Mouse (Mus musculus): ENCODE data around the gene Gramd1c. TPM values are rescaled to one million over a fixed set of nuclear protein-coding genes. Genes with fewer than 3 reads are reported as not detected.

Gramd1c gene
- total RNA-seq, 2 experiments from 2014 or later: 1.6 to 2.2 TPM

GRCm38 (mm10) chr16:44018372-44018771, 44.8 kb downstream of the Gramd1c start:
- DNase-seq: no peak

- no peak for DNase-seq
Measured at GRCm38 (mm10) chr16:44017707-44018106, 45.4 kb downstream of the Gramd1c start.

GRCm38 (mm10) chr16:44016164-44016563, 47.0 kb downstream of the Gramd1c start:
- DNase-seq: peak; percentile 54

DNA sequence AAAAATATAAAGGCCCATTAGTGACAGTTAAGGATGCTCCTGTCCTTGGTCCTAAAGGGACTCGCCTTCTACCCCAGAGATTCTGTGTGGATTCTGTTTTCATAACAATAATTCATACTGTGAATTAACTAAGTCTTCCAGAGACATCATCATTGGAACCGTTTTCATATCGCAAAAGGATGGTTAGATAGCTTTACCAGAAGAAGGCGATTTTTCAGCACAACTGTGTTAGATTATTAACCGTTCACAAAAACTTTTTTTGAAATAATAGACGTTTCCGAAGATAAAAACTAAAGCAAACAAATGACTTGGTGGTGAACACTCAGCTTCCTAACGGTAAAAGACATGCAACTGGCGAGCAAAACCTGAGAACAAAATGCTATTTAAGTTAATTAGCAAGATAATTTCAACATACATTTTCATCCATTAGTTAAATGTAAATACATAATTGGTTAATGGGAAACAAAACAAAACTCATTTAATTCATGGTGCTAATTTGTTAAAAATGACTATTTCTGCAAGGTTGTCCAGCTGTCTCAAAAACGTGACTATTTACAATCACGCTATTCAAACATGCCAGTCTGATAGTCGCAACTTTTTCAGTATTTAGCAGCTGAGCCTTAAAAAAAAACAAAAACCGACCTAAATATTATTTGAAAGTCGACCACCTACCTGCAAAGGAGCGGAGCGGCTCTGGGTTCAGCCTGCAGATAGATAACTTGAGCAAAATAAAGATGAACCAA, 47.6 kb downstream of the Gramd1c start:
- DNase-seq: no peak

DNA sequence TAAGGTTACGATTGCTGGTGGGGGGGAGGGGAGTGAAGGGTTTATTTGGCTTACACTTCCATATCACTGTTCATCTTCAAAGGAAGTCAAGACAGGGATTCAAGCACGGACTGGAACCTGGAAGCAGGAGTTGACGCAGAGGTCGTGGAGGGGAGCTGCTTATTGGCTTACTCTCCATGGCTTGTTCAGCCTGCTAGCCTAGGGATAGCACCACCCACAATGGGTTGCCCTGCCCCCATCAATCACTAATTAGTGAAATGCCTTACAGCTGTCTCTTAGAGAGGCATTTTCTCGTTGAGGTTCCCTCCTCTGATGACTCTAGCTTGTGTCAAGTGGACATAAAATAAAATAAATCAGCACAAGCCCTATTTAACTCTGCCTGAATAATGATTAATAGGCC, 52.1 kb downstream of the Gramd1c start:
- no peak for DNase-seq

GRCm38 (mm10) chr16:44002086-44002485, 61.1 kb downstream of the Gramd1c start:
- DNase-seq: peak; percentile 13

- no peak for DNase-seq
Measured at GRCm38 (mm10) chr16:43999541-43999940, 63.6 kb downstream of the Gramd1c start.

DNA sequence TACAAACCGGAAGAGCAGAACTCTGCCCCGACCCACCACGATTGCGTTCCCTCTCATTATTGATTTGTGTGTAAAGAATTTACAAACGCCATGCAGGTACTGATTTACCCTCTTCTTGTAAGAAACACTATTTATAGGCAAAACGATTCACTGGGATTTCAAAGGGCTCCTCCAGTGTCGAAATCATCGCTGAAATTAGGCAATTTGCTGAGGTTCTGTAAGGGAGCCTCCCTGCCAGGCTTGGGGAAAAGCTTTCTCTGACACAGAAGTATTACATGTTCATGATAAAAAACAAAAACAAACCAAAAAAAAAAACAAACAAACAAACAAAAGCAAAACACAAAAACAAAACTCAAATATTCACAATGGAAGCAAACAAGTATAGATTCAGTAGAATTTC, 64.0 kb downstream of the Gramd1c start:
- no peak for DNase-seq

- DNase-seq: no peak
Measured at GRCm38 (mm10) chr16:43994623-43995022, 68.5 kb downstream of the Gramd1c start.

DNA sequence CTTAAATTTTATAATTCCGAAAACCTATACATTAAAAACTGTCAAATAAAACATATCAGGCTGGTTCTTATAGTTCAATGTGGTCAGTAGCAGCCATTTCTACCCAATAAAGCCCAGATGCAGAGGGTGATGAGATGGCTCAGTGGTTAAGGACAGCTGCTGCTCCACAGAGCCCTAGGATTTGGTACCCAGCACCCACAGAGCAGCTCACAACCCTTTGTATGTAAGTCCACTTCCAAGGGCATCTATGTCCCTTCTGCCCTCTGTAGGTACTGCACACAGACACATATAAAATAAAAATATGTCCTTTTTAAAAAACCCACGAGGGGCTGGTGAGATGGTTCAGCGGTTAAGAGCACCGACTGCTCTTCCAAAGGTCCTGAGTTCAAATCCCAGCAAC, 76.8 kb downstream of the Gramd1c start:
- no peak for DNase-seq

DNA sequence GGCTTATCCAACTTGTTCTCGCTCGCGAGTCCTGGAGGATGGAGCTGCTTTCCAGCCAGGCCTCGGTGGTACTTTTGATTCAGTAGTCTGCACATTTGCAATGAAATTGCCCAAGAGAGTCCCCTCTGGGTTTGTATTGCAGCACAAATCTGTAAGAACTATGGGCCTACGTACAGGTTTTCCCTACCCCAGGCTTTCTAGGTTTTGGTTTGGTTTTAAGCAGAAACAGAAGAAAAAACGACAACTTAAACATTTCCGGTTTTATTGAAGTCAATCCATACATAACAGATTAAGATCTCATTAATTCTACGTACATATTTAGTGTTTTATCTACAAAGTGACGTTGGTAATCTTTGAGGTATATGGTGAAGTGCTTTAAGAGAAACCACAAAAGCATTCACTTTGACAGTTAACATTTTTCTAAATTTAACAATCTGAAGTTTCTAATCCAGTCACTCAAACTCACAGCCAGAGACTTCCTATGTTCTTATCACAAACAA, 83.0 kb downstream of the Gramd1c start:
- no peak for DNase-seq

DNA sequence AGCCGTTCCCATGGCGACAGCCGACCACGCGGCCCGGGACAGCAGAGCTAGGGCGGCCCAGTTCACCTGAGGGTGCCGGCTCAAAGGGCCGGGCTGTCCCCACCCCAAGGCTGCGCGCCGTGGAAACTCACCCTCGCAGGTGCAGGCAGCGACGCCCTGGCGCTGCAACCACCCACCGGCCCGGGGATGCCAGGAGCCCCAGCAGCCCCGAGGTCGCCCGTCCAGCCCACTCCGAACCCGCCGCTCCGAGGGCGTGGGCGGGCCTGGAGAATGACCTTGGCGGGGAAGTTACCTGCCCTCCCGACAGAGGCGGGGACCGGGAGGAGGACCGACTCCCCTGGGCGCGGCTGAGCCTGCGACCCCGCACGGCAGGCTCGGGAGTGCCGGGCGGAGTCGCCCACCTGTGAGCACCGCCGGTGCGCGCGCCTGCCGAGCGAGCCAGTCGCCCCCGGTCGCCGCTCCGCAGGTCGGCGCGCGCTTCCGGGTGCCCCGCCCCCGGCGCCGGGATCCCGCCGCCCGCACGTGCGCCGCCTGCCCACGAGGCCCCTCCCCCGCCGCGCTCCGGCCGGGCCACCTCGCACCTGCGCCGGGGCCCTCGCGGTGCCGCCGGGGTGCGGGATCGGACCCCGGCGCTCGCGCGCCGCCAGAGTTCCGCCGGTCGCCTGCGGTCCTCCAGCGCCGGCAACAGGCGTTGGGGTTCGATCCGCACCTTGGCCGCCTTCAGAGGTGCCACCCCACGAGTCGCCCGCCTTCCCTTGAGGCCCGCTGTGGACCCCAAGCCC, 83.6 kb downstream of the Gramd1c start, which contains the start of gene Zdhhc23:
Zdhhc23 (minus strand) TSS at position 464 of the 782 bp plus-strand sequence.
- DNase-seq: peak; percentile 27

DNA sequence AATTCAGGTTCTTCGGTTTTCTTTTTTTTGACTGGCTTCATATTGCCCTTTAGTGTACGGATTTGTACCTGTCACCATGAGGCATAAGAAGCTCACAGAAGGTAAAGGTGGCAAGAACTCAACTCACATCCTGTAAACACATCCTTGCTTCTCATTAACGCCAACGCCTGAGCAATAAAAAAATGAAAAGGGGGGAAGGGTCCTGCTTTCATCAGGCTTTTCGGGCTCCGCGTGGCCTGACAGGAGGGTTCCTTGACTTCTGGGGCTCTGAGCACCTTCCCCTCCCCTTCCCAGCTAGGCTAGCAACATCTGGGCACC, 84.2 kb downstream of the Gramd1c start:
- DNase-seq: no peak

- DNase-seq: no peak
Measured at GRCm38 (mm10) chr16:43973606-43974220, 89.4 kb downstream of the Gramd1c start.

GRCm38 (mm10) chr16:43973147-43973546, 90.0 kb downstream of the Gramd1c start:
- DNase-seq: no peak

- no peak for DNase-seq
Measured at GRCm38 (mm10) chr16:43972391-43972790, 90.8 kb downstream of the Gramd1c start.

DNA sequence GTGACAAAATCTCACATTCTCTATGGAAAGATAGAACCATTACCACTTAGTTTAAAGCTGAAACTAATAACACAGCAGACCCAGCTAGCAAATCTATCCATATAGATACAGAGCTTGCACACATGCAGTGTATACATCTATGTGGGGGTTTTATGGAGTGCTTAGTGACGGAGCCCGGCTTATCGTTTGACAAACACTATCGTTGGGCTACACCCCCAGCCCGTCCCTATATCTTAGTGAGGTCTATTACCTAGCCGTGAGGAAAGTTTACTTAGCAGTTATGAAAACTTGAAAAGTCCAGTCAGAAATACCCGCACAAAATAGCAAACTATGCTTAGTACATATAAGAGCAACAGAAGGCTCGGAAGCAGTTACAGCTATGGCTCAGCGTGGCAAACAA, 91.4 kb downstream of the Gramd1c start:
- no peak for DNase-seq

GRCm38 (mm10) chr16:43971189-43971588, 92.0 kb downstream of the Gramd1c start:
- DNase-seq: no peak

GRCm38 (mm10) chr16:43970426-43970825, 92.7 kb downstream of the Gramd1c start:
- no peak for DNase-seq

DNA sequence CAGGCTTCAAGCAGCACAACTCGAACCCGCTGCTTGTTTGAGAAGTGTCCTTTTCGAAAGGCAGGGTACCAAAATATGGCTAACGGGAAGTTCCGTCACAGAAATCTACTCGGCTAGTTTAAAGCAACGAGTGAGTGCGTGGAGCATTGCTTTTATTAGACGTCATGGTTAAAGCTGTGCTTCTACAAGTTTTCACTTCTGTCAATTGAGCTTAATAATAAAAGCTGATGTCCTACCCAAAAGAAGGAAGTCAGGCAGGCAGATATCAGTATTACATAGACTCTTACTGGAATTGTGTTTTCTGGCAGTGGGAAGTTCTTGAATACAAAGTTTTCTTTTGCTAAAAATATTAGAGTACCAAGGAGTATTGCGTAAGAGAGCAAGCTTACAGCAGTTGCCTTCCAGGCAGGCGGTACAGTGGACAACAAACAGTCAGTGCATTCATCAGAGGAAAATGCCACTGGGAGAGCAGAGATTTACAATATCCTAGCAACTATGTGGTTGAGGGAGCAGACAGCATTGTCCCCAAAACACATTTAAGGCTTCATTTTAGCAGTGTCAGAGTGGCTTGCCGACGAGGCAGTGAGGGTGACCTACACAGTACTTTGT, 97.3 kb downstream of the Gramd1c start:
- no peak for DNase-seq

- DNase-seq: no peak
Measured at GRCm38 (mm10) chr16:43963780-43964179, 99.4 kb downstream of the Gramd1c start.

DNA sequence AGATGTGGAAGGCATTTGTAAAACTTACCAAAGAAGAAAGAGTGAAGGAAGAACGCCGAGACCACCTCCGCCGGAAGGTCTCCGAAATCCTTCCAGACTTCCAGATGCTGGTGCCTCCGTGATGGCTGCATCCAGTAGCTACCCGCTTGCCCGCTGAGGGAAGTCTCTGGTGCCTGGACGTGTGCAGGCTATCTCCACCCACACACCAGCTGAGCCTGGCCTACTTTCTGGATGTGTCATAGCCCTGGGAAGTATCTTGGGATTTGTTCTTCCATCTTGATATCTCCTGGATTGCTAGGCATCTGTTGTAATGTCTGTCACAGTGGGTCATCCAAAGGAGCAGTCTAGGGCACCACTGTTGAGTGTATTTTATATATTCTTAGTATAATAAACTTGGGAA, 99.9 kb downstream of the Gramd1c start:
- no peak for DNase-seq

DNA sequence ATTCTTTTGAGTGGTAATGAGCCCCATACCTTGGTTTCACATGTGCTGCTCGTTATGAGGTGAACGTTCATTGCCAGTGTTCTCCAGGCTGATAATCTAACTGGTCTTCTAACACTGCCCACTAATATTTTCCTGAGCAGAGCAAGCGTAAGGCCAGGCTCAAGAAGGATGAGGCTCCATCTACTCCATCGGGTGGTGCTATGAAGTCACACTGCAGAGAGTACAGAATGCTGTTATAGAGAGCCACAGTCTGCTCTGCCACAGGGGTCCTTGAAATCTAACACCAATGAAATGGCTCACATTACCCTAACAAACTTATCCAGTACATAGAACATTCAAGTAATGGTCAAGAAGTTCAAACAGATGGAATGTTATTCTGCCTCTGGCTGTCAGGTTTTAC, 105.1 kb downstream of the Gramd1c start:
- DNase-seq: no peak
